Mouse (Mus musculus) bone marrow macrophage, adult 2 months (primary cell): ENCODE data around the gene Shld1. TPM values are rescaled to one million over a fixed set of nuclear protein-coding genes. Genes with fewer than 3 reads are reported as not detected.

Experiments
- H3K27ac ChIP-seq: 2 replicates; pipeline ENCODE4 v1.5.1; 2012; ENCODE audit warnings: low read depth, low read length; ENCODE audit not compliant: insufficient read depth
- H3K4me1 ChIP-seq: 2 replicates; pipeline ENCODE4 v1.6.1; 2012; ENCODE audit warnings: low read length; ENCODE audit not compliant: control insufficient read depth, insufficient read depth
- H3K4me3 ChIP-seq: 2 replicates; pipeline ENCODE4 v1.5.1; 2012; ENCODE audit warnings: mild to moderate bottlenecking, low read length, moderate library complexity; ENCODE audit not compliant: insufficient read depth
- CTCF ChIP-seq: IDR thresholded peaks from 2 replicates; pipeline ENCODE4 v1.5.1; 2012; ENCODE audit warnings: low read depth, mild to moderate bottlenecking, low read length, moderate library complexity
- POLR2A ChIP-seq: IDR thresholded peaks from 2 replicates; pipeline ENCODE4 v1.6.1; 2012; ENCODE audit warnings: mild to moderate bottlenecking, low read depth, low read length, borderline replicate concordance
- polyA plus RNA-seq: library from polyadenylated mRNA; stranded (reverse); fragments of >200 nt; gene quantifications from 2 replicates; pipeline ENCODE4 v1.2.4, GENCODE M21; 2012; ENCODE audit not compliant: missing spikeins, insufficient read depth, insufficient read length

Shld1 gene
- polyA plus RNA-seq, 1 experiment: 14.5 TPM

- Histone ChIP-seq H3K4me1 (no peaks in the 10 kb centered on the region), H3K4me3 (no peak overlapping the region), H3K27ac (no peak overlapping the region)
- TF ChIP-seq POLR2A (no peak), CTCF (no peak)
Measured at GRCm38 (mm10) chr2:132746108-132746507, 59.4 kb downstream of the Shld1 start.

- no peak overlapping the region for H3K27ac ChIP-seq
- TF ChIP-seq CTCF (no peak), POLR2A (no peak)
- H3K4me1 ChIP-seq: no peaks in the 10 kb centered on the region
- H3K4me3 ChIP-seq: no peak overlapping the region
Measured at GRCm38 (mm10) chr2:132750726-132751125, 64.0 kb downstream of the Shld1 start.

- Histone ChIP-seq H3K27ac (no peak overlapping the region), H3K4me3 (no peak overlapping the region), H3K4me1 (no peaks in the 10 kb centered on the region)
- TF ChIP-seq POLR2A: no peak
- TF ChIP-seq CTCF: no peak
Measured at GRCm38 (mm10) chr2:132751141-132752066, 64.7 kb downstream of the Shld1 start.

- Histone ChIP-seq H3K4me1 (no peaks in the 10 kb centered on the region), H3K27ac (no peak overlapping the region), H3K4me3 (no peak overlapping the region)
- TF ChIP-seq CTCF (no peak), POLR2A (no peak)
Measured at GRCm38 (mm10) chr2:132752398-132752797, 65.7 kb downstream of the Shld1 start.

GRCm38 (mm10) chr2:132753137-132753536 is 66.4 kb downstream of the Shld1 start:
- no peak overlapping the region for H3K27ac ChIP-seq
- H3K4me3 ChIP-seq: no peak overlapping the region
- H3K4me1 ChIP-seq: no peaks in the 10 kb centered on the region
- TF ChIP-seq CTCF (no peak), POLR2A (no peak)

GRCm38 (mm10) chr2:132757911-132758310 is 71.2 kb downstream of the Shld1 start:
- TF ChIP-seq CTCF (no peak), POLR2A (no peak)
- no peak overlapping the region for H3K27ac ChIP-seq
- no peak overlapping the region for H3K4me3 ChIP-seq
- H3K4me1 ChIP-seq: no peaks in the 10 kb centered on the region

GRCm38 (mm10) chr2:132770822-132771221 is 84.1 kb downstream of the Shld1 start:
- Histone ChIP-seq H3K4me1 (no peaks in the 10 kb centered on the region), H3K27ac (no peak overlapping the region), H3K4me3 (no peak overlapping the region)
- TF ChIP-seq POLR2A (no peak), CTCF (no peak)

GRCm38 (mm10) chr2:132780978-132781377 is 94.2 kb downstream of the Shld1 start, which contains the start of gene Chgb:
TSS of gene Chgb (plus strand) at chr2:132781278.
- H3K4me1 ChIP-seq: peaks cover 4% of the 10 kb centered on the region; the same call in 1 of the 2 replicates
- TF ChIP-seq POLR2A: no peak
- no peak for TF ChIP-seq CTCF
- H3K4me3 ChIP-seq: peak within 1 kb of the TSS; percentile 48
- H3K27ac ChIP-seq: no peak within 1 kb of the TSS

- peaks cover 4% of the 10 kb centered on the region; the same call in 1 of the 2 replicates for H3K4me1 ChIP-seq
- H3K27ac ChIP-seq: no peak overlapping the region
- TF ChIP-seq CTCF: no peak
- no peak for TF ChIP-seq POLR2A
- H3K4me3 ChIP-seq: peak overlapping the region; percentile 48
Measured at GRCm38 (mm10) chr2:132781439-132782068, 94.8 kb downstream of the Shld1 start.

GRCm38 (mm10) chr2:132784039-132784438 is 97.3 kb downstream of the Shld1 start:
- Histone ChIP-seq H3K4me3 (no peak overlapping the region), H3K4me1 (peaks cover 4% of the 10 kb centered on the region; the same call in 1 of the 2 replicates), H3K27ac (no peak overlapping the region)
- no peak for TF ChIP-seq POLR2A
- TF ChIP-seq CTCF: no peak
